Mouse (Mus musculus) CD4-positive, CD25-positive, alpha-beta regulatory T cell, adult 2 months (primary cell): ENCODE results near the gene Ly6g6d.

Experiments
- DNase-seq: peaks from one replicate; pipeline ENCODE4 v3.0.0-alpha.2; 2012; ENCODE audit warnings: low read depth, low spot score

The Ly6g6d gene

DNA sequence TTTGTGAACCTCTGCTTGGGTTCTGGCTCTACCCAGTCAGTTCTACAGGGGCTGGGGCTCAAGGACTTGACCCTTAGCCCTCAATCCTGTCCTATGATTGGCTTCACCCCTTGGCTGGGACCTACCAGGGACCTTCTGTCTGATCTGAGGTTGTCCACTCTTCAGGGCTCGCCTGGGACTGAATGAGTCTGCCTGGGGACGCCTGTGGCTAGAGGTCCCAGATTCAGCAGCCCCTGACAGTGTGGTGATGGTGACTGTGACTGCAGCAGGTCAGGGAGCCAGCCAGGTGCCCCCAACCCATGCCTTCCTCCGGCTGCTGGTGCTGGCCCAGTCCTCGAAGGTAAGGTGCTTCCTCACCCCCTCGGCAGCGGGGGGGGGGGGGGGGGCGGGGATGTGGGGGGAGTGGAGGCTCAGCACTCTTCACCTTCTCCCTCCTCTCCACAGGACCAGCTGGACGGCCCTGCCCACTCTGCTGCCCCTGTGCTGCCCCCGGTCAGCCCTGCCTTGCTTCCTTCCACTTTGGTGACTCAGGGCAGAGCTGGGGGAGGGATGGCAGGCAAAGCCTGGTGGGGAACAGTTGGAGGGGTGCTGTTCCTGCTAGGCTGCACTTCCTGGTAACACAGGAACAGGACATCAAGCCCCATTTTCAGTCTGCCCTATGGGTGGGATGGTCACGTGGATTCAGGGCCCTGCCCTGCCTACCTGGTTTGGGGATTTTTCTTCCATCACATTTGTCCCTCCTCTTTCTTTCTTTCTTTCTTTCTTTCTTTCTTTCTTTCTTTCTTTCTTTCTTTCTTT, 53.0 kb downstream of the Ly6g6d start:
- DNase-seq, result no peak

DNA sequence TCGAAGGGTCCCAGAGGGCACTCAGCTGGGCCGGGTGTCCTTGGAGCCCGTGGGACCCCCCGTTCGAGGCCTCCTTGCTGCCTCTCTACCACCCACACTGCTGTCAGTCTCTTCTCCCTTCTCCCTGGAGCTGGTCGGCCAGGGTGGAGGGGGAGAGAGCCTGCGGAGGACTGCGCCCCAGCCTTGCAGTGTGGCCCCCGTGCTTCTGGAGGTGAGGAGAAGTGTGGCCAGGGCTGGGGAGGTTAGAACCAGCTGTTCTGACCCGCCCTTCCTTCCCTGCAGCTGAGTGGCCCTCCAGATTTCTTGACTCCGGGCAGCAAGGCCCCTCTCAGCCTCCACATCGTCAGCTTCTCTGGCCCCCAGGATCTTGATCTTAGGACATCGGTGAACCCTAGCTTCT, 53.6 kb downstream of the Ly6g6d start:
- DNase-seq, result no peak

GRCm38 (mm10) chr17:35023756-35024155, 54.1 kb downstream of the Ly6g6d start:
- no peak for DNase-seq

GRCm38 (mm10) chr17:35023221-35023620, 54.6 kb downstream of the Ly6g6d start:
- DNase-seq, result no peak

DNA sequence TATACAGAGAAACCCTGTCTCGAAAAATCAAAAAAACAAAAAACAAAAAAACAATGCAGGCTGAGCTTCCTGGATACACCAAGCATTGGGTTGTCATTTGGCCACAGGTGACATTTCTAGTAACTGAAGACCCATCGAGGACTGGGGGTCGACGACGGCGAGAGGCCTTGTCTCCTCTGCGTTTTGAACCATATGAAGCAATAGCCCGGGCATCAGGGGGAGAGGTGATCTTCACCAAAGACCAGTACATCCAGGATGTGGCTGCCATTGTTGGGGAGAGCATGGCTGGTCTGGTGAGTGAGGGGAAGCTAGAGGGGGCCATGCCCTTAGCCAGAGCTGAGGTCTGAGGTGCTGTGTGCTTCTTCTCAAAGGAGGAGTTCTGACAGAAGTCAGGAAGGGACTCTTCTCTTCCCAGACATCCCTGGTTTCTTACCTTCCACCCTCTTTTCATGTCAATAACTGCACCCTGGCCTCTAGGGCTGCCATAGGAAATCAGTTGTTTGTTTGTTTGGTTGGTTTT, 55.3 kb downstream of the Ly6g6d start:
- no peak for DNase-seq

- DNase-seq, result no peak
Measured at GRCm38 (mm10) chr17:35021842-35022477, 55.9 kb downstream of the Ly6g6d start.
